Mouse (Mus musculus) right cerebral cortex, postnatal 25 days (tissue): ENCODE results near the gene Ssh1.

ENCODE experiments used
- DNase-seq: peaks from one replicate; pipeline ENCODE4 v3.0.0; 2022

Gene Ssh1

GRCm38 (mm10) chr5:113993487-113994465 is at the start of gene Ssh1:
Gene Ssh1, minus strand, starts transcription at chr5:113993894.
- DNase-seq, result peak; percentile 88

DNA sequence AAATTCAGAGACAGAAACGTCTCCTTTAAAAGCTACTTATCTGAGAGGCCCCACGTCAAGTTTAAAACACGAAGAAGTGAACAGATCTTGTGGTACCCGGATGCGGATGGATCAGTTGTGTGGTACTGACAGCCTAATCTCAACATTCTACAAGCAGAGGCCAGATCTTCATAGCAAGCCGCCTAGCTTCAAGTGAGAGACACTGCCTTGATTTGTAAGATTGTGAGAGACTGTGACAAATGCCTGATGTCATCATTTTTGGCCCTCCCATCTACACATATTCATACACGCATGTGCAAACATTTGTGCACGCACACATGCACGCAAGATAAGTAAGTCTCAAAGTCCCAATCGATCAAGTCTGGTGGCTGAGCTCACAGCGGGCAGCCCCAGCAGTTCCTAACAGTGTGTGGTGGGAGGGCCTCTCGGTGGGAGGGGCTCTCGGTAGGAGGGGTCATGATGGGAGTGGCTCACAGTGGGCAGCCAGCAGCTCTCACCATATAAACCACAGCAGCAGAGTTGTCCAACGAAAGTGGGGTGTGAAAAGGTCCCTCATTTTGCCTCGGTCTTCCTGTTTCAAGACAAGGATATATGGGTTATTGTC is 47.7 kb upstream of the Ssh1 start:
- DNase-seq, result no peak

DNA sequence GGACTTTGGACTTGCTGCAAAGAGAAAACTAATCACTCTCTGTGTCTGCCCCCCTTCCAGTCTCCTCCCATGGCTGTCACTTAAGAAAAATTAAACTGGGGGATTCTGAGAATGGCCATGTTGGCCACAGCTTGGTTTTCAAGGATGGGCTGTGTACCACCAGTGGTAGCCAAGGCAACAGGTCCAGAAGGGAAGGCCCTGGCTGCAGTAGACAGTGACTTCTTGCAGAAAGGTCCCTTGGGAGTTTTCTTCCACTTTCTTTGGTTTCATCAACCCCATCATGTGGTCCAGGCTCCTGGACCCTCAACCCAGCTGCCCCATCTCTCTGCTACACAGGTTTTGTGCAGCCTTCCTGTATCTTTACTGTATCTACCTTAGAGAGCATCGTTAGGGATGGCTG is 47.2 kb upstream of the Ssh1 start:
- DNase-seq, result no peak

DNA sequence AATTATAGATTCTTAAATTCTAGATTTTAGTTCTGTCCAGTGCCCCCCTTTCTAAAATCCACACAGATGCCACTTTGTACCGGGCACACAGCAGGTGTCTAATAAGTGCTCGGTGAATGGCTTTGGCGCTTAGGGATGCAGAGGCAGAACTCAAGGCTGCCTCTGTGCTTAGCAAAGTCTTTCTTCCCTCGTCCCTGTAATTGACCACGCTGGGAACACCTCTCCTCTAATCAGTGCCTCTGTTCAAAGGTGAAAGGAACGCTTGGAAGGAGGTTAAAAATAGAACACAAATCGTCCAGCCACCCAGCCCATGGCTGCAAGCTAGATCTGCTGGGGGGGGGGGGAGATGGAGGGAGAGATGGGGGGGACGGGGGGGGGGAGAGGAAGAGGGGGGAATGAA is 46.8 kb upstream of the Ssh1 start:
- no peak for DNase-seq

GRCm38 (mm10) chr5:114035111-114035510 is 41.4 kb upstream of the Ssh1 start:
- DNase-seq, result no peak

GRCm38 (mm10) chr5:114034393-114034792 is 40.7 kb upstream of the Ssh1 start:
- no peak for DNase-seq

GRCm38 (mm10) chr5:114032161-114032763 is 38.6 kb upstream of the Ssh1 start:
- DNase-seq, result no peak

- no peak for DNase-seq
These were observed 37.0 kb upstream of the Ssh1 start for GRCm38 (mm10) chr5:114030652-114031051.

DNA sequence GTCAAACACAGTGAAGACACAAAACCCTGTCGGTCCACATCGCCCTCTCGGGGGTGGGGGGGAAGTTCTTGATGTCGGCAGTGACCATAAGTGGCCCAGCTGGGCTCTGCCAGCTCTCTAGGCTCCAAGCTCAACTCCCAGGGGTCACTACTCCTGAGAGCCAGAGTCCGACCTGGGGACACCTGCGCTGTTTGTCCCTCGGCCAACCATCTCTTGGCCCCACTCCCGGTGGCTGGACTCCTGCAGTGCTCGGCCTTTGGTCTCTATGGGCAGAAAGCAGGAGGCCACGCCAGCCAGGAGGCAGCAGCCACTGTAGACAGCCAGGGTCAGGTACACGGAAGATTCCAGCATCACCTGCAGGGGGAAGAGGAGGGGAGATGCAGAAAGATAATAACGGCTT is 34.4 kb upstream of the Ssh1 start:
- no peak for DNase-seq

DNA sequence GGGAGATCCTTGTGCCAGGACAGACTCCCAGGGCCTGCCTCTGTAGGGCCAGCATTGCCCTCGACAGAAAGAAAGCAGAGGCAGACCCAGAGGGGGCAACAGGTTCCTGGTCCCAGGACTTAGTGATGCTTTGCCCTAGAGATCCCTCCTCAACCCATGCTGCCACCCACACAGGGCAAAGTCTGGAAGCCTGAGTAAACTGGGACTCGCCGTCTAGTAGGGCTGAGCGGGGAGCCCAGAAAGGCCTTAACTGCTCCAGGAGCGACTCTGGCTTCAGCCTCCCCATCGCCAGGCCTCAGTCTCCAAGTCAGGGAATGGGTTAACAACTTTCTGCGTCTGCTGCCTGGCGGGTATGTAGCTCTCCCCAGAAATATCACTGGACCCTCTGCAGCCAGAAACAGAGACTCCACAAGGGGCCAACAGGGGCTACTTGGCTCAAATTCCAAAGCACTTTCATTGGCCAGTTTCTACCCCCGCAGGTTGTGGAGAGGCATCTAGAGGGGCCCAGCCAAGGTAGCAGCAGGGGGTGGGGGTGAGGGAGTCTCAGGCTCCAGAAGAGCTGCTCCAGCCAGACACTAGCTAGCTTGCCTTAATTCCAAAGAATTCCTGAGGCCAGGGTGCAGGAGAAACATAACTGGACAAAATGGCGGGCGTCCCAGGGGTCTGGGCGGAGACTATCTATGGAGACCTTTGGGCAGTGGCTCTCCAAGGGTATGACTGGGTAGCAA is 33.7 kb upstream of the Ssh1 start:
- no peak for DNase-seq

GRCm38 (mm10) chr5:114024885-114025284 is 31.2 kb upstream of the Ssh1 start:
- no peak for DNase-seq

GRCm38 (mm10) chr5:114024390-114024789 is 30.7 kb upstream of the Ssh1 start:
- no peak for DNase-seq

DNA sequence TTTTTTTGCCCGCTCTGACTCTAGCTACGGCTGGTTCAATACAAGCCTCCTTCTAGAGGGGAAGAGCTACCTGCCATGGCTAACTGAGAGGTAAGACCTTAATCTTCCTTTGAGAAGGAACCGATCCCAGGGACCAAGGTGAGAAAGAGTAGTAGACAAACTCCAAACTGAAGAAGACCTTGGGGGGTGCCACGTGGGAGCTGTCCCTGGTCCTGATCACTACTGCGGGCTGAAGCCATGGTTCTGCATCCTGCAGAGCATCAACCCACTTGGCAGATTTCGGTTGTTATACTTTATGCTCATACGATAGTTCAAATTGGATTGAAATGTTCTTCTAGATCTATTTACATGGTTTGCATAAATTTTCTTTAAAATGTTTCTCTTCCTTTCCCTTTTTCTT is 21.4 kb upstream of the Ssh1 start:
- no peak for DNase-seq

- no peak for DNase-seq
These were observed 15.4 kb upstream of the Ssh1 start for GRCm38 (mm10) chr5:114009049-114009448.

GRCm38 (mm10) chr5:114007753-114008453 is 14.2 kb upstream of the Ssh1 start:
- DNase-seq, result no peak

DNA sequence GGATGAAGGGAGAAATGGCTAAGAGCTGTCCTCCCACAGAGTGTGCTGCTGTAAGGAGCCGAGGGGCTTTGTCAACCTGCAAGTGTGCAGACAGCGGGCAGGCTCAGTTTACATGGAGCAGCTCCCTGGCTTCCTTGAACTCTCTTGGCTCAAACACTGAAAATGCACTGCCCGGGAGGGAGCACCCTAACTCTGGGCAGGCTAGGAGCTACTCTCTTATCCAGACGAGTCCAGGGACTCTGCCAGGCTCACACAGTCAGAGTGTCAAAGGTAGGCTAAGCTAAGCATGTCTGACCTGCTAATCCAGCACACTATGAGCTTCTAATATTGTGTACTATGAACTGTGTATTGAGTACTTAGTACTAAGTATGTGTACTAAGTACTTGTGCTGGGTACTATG is 13.3 kb upstream of the Ssh1 start:
- DNase-seq, result no peak

- no peak for DNase-seq
These were observed 11.4 kb upstream of the Ssh1 start for GRCm38 (mm10) chr5:114005100-114005499.

DNA sequence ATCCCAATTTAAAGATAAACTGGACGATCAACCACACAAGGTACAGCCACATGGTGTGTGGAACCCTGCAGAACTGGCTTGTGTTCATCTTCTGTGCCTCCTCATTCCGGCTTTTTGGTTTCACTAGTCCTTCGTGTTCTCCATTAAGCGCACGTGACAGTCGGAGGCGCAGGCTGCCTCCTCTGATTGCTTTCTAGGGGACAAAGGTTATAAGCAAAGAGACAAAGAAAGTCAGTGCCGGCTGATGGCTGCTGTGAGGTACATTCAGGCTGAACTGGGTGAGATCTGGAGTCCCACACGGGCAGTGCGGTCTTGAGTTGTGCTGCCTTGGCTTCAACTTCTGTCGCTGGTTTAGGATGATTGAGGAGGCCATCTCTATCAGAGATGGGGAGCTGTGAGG is 10.9 kb upstream of the Ssh1 start:
- DNase-seq, result no peak

DNA sequence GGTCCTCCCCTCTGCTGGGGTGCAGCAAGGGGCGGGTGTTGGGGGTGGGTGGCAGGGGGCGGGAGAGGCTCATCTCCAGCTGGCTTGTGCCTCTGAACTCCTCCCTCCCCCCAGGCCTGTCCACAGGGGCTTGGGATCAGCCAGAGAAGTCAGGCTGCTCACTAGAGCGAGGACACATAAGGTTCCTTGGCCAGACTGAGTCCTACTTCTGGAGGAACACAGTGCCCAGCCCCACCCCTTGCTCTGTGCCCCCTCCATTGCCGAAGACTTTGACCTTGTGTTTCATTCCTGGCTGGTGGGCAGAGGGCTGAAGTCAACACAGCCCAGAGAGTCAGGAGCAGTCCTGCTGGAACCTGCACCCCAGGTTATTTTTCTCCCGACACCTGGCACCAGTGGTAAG is 9.8 kb upstream of the Ssh1 start, which contains the start of gene Dao:
TSS of gene Dao (plus strand) at position 162 of the 400 bp plus-strand sequence.
- no peak for DNase-seq

DNA sequence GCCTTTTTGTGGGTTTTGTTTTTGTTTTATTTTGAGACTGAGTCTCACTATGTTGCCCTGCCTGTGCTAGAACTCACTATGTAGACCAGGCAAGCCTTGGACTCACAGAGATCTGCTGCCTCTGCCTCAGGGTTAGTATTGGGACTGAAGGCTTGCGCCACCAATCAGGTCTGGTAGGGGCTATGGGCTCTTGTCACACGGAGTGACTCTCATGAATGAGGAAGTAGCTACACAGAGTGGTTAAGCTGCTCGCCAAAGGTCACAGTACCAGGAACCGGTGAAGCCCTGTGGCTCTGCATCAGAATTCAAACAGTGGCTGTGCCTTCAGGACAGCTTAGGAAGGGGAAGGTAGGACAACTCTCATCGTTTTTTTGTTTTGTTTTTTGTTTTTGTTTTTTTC is 5.7 kb upstream of the Ssh1 start:
- DNase-seq, result no peak

DNA sequence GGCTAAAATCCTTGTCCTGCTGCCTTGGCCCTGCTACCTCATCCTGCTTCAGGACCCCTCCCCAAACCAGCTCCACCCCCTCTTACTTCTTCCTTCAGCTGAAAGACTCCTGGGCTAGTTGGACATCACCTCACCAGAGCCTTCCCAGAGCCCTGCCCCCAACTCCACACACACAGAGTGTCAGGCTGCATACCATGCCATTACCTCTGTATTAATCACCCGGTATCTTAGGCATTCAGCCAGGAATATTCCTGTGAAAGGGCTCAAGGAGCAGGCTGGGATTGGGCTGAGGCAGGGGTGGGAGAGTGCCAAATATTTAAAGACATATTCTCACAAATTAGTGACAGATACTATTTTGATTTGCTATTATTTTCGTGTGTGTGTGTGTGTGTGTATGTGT is 2.8 kb upstream of the Ssh1 start:
- DNase-seq, result no peak

DNA sequence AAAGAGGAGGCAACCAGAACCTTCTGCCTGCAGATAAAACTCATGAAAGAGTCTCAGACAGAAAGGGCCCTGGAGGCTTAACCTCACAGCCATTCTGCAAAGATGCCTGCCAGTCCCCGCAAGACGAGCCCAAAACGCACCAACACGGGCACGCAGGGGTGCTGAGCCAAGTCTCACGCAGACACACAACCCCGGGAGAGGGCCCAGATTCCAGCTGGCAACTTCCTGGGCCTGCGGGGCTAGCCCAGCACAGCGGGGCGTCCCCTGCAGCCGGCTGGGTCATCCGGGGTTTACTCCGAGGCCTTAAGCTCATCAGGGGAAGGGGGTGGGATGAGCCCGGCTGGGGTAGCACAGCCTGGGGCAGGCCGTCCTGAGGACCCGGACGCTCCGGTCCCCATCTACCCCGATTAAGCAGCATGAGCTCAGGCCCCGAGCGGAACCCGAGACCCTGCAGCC is 635 bp downstream of the Ssh1 start:
- peak; percentile 56 for DNase-seq
